Mouse (Mus musculus): ENCODE results near the gene Slc12a1. TPM values are rescaled to one million over a fixed set of nuclear protein-coding genes. Genes with fewer than 3 reads are reported as not detected.
A peak's percentile ranks its signal among the peaks of the same experiment; 100 is the strongest.

Slc12a1 gene
- polyA plus RNA-seq, 1 experiment from 2014 or later = not detected

GRCm38 (mm10) chr2:125134113-125134512 lies 18.2 kb upstream of the Slc12a1 start:
- Histone ChIP-seq H3K4me3 (replicated peaks; ENCODE audit: low read length) (no peak overlapping the region), H3K9ac (ENCODE audit: low read length) (no peak overlapping the region), H3K27me3 (ENCODE audit: control insufficient read depth, insufficient read depth, low read length) (no peaks in the 10 kb centered on the region), H3K27ac (ENCODE audit: low read length) (no peak overlapping the region), H3K36me3 (ENCODE audit: control insufficient read depth, insufficient read depth, low read length) (no peaks in the 10 kb centered on the region), H3K9me3 (replicated peaks; ENCODE audit: control insufficient read depth, low read length) (no peaks in the 10 kb centered on the region), H3K4me2 (ENCODE audit: low read depth, low read length) (no peak overlapping the region), H3K4me1 (ENCODE audit: control insufficient read depth, insufficient read depth, low read length) (0 out of 2 replicates have a peak, but pooled peaks cover 5% of the 10 kb centered on the region)
- WGBS = 34% methylated on average over 4 of the region's 4 CpGs
- ATAC-seq (ENCODE audit: insufficient read depth, low FRiP score) = no peak

- Histone ChIP-seq H3K9ac (ENCODE audit: low read length) (no peak within 1 kb of the TSS), H3K4me1 (ENCODE audit: control insufficient read depth, insufficient read depth, low read length) (0 out of 2 replicates have a peak, but pooled peaks cover 5% of the 10 kb centered on the region), H3K27me3 (ENCODE audit: control insufficient read depth, insufficient read depth, low read length) (no peaks in the 10 kb centered on the region), H3K4me2 (ENCODE audit: low read depth, low read length) (peak within 1 kb of the TSS; percentile 48), H3K27ac (ENCODE audit: low read length) (no peak within 1 kb of the TSS), H3K4me3 (replicated peaks; ENCODE audit: low read length) (peak within 1 kb of the TSS; percentile 36), H3K9me3 (replicated peaks; ENCODE audit: control insufficient read depth, low read length) (no peaks in the 10 kb centered on the region), H3K36me3 (ENCODE audit: control insufficient read depth, insufficient read depth, low read length) (no peaks in the 10 kb centered on the region)
- ATAC-seq (ENCODE audit: insufficient read depth, low FRiP score) = 0 out of 2 replicates have a peak, but pooled peaks have one; percentile 56
- 2% methylated on average over 39 of the region's 39 CpGs for WGBS
Observed at GRCm38 (mm10) chr2:125135903-125136811, 16.1 kb upstream of the Slc12a1 start, which contains the start of gene Ctxn2. TSS of gene Ctxn2 (plus strand) at chr2:125136692.

- H3K4me1 ChIP-seq (ENCODE audit: control insufficient read depth, insufficient read depth, low read length) = 0 out of 2 replicates have a peak, but pooled peaks cover 5% of the 10 kb centered on the region
- no peaks in the 10 kb centered on the region for H3K27me3 ChIP-seq (ENCODE audit: control insufficient read depth, insufficient read depth, low read length)
- no peak overlapping the region for H3K4me3 ChIP-seq (replicated peaks; ENCODE audit: low read length)
- H3K36me3 ChIP-seq (ENCODE audit: control insufficient read depth, insufficient read depth, low read length) = no peaks in the 10 kb centered on the region
- WGBS = 32% methylated on average over 7 of the region's 7 CpGs
- no peak for ATAC-seq (ENCODE audit: insufficient read depth, low FRiP score)
- H3K9ac ChIP-seq (ENCODE audit: low read length) = no peak overlapping the region
- no peak overlapping the region for H3K27ac ChIP-seq (ENCODE audit: low read length)
- H3K9me3 ChIP-seq (replicated peaks; ENCODE audit: control insufficient read depth, low read length) = no peaks in the 10 kb centered on the region
- 0 out of 2 replicates have a peak overlapping the region, but pooled peaks have one; percentile 48 for H3K4me2 ChIP-seq (ENCODE audit: low read depth, low read length)
Observed at GRCm38 (mm10) chr2:125136846-125137245, 15.5 kb upstream of the Slc12a1 start.

GRCm38 (mm10) chr2:125142336-125142735 lies 10.0 kb upstream of the Slc12a1 start:
- H3K4me2 ChIP-seq (ENCODE audit: low read depth, low read length) = no peak overlapping the region
- H3K9me3 ChIP-seq (replicated peaks; ENCODE audit: control insufficient read depth, low read length) = no peaks in the 10 kb centered on the region
- H3K27me3 ChIP-seq (ENCODE audit: control insufficient read depth, insufficient read depth, low read length) = no peaks in the 10 kb centered on the region
- no peak for ATAC-seq (ENCODE audit: insufficient read depth, low FRiP score)
- no peaks in the 10 kb centered on the region for H3K4me1 ChIP-seq (ENCODE audit: control insufficient read depth, insufficient read depth, low read length)
- H3K4me3 ChIP-seq (replicated peaks; ENCODE audit: low read length) = no peak overlapping the region
- H3K9ac ChIP-seq (ENCODE audit: low read length) = no peak overlapping the region
- H3K27ac ChIP-seq (ENCODE audit: low read length) = no peak overlapping the region
- H3K36me3 ChIP-seq (ENCODE audit: control insufficient read depth, insufficient read depth, low read length) = no peaks in the 10 kb centered on the region

GRCm38 (mm10) chr2:125154294-125154693 lies 2.0 kb downstream of the Slc12a1 start:
- WGBS = 70% methylated on average over 9 of the region's 9 CpGs
- H3K36me3 ChIP-seq (ENCODE audit: control insufficient read depth, insufficient read depth, low read length) = no peaks in the 10 kb centered on the region
- H3K4me2 ChIP-seq (ENCODE audit: low read depth, low read length) = no peak overlapping the region

GRCm38 (mm10) chr2:125155504-125155903 lies 3.2 kb downstream of the Slc12a1 start:
- 24% methylated on average over 2 of the region's 2 CpGs for WGBS
- no peak overlapping the region for H3K4me3 ChIP-seq (replicated peaks; ENCODE audit: low read length)
- H3K36me3 ChIP-seq (ENCODE audit: control insufficient read depth, insufficient read depth, low read length) = no peaks in the 10 kb centered on the region
- H3K9me3 ChIP-seq (replicated peaks; ENCODE audit: control insufficient read depth, low read length) = no peaks in the 10 kb centered on the region
- H3K27me3 ChIP-seq (ENCODE audit: control insufficient read depth, insufficient read depth, low read length) = no peaks in the 10 kb centered on the region
- no peak overlapping the region for H3K27ac ChIP-seq (ENCODE audit: low read length)
- H3K9ac ChIP-seq (ENCODE audit: low read length) = no peak overlapping the region
- no peak for ATAC-seq (ENCODE audit: insufficient read depth, low FRiP score)
- no peaks in the 10 kb centered on the region for H3K4me1 ChIP-seq (ENCODE audit: control insufficient read depth, insufficient read depth, low read length)
- no peak overlapping the region for H3K4me2 ChIP-seq (ENCODE audit: low read depth, low read length)

More at GRCm38 (mm10) chr2:125154294-125154693, 2.0 kb downstream of the Slc12a1 start:
- H3K27me3 ChIP-seq (ENCODE audit: control insufficient read depth, insufficient read depth, low read length) = no peaks in the 10 kb centered on the region
- H3K4me1 ChIP-seq (ENCODE audit: control insufficient read depth, insufficient read depth, low read length) = no peaks in the 10 kb centered on the region
- H3K4me3 ChIP-seq (replicated peaks; ENCODE audit: low read length) = no peak overlapping the region
- no peak overlapping the region for H3K27ac ChIP-seq (ENCODE audit: low read length)
- no peaks in the 10 kb centered on the region for H3K9me3 ChIP-seq (replicated peaks; ENCODE audit: control insufficient read depth, low read length)
- no peak overlapping the region for H3K9ac ChIP-seq (ENCODE audit: low read length)
- ATAC-seq (ENCODE audit: insufficient read depth, low FRiP score) = no peak

- ATAC-seq (ENCODE audit: insufficient read depth, low FRiP score) = no peak
- no peaks in the 10 kb centered on the region for H3K27me3 ChIP-seq (ENCODE audit: control insufficient read depth, insufficient read depth, low read length)
- 70% methylated on average over 4 of the region's 4 CpGs for WGBS
- H3K4me1 ChIP-seq (ENCODE audit: control insufficient read depth, insufficient read depth, low read length) = no peaks in the 10 kb centered on the region
- H3K27ac ChIP-seq (ENCODE audit: low read length) = no peak overlapping the region
- no peak overlapping the region for H3K9ac ChIP-seq (ENCODE audit: low read length)
- H3K4me2 ChIP-seq (ENCODE audit: low read depth, low read length) = no peak overlapping the region
- H3K4me3 ChIP-seq (replicated peaks; ENCODE audit: low read length) = no peak overlapping the region
- H3K9me3 ChIP-seq (replicated peaks; ENCODE audit: control insufficient read depth, low read length) = no peaks in the 10 kb centered on the region
- no peaks in the 10 kb centered on the region for H3K36me3 ChIP-seq (ENCODE audit: control insufficient read depth, insufficient read depth, low read length)
Observed at GRCm38 (mm10) chr2:125162012-125162470, 9.7 kb downstream of the Slc12a1 start.

- Histone ChIP-seq H3K27ac (ENCODE audit: low read length) (no peak overlapping the region), H3K4me3 (replicated peaks; ENCODE audit: low read length) (no peak overlapping the region), H3K27me3 (ENCODE audit: control insufficient read depth, insufficient read depth, low read length) (no peaks in the 10 kb centered on the region), H3K4me1 (ENCODE audit: control insufficient read depth, insufficient read depth, low read length) (no peaks in the 10 kb centered on the region), H3K4me2 (ENCODE audit: low read depth, low read length) (no peak overlapping the region), H3K9ac (ENCODE audit: low read length) (no peak overlapping the region), H3K36me3 (ENCODE audit: control insufficient read depth, insufficient read depth, low read length) (no peaks in the 10 kb centered on the region), H3K9me3 (replicated peaks; ENCODE audit: control insufficient read depth, low read length) (no peaks in the 10 kb centered on the region)
- WGBS = 74% methylated on average over 7 of the region's 7 CpGs
- no peak for ATAC-seq (ENCODE audit: insufficient read depth, low FRiP score)
Observed at GRCm38 (mm10) chr2:125178225-125178798, 26.0 kb downstream of the Slc12a1 start.

GRCm38 (mm10) chr2:125187904-125188303 lies 35.6 kb downstream of the Slc12a1 start:
- H3K4me3 ChIP-seq (replicated peaks; ENCODE audit: low read length) = no peak overlapping the region
- H3K36me3 ChIP-seq (ENCODE audit: control insufficient read depth, insufficient read depth, low read length) = no peaks in the 10 kb centered on the region
- no peak overlapping the region for H3K27ac ChIP-seq (ENCODE audit: low read length)
- no peaks in the 10 kb centered on the region for H3K27me3 ChIP-seq (ENCODE audit: control insufficient read depth, insufficient read depth, low read length)
- H3K9ac ChIP-seq (ENCODE audit: low read length) = no peak overlapping the region
- 67% methylated on average over 11 of the region's 11 CpGs for WGBS
- no peaks in the 10 kb centered on the region for H3K4me1 ChIP-seq (ENCODE audit: control insufficient read depth, insufficient read depth, low read length)
- no peak overlapping the region for H3K4me2 ChIP-seq (ENCODE audit: low read depth, low read length)
- no peak for ATAC-seq (ENCODE audit: insufficient read depth, low FRiP score)
- H3K9me3 ChIP-seq (replicated peaks; ENCODE audit: control insufficient read depth, low read length) = no peaks in the 10 kb centered on the region
